Mouse (Mus musculus): Measurements from ENCODE around the gene Tmem238.
A peak's percentile ranks its signal among the peaks of the same experiment; 100 is the strongest.

Gene Tmem238

DNA sequence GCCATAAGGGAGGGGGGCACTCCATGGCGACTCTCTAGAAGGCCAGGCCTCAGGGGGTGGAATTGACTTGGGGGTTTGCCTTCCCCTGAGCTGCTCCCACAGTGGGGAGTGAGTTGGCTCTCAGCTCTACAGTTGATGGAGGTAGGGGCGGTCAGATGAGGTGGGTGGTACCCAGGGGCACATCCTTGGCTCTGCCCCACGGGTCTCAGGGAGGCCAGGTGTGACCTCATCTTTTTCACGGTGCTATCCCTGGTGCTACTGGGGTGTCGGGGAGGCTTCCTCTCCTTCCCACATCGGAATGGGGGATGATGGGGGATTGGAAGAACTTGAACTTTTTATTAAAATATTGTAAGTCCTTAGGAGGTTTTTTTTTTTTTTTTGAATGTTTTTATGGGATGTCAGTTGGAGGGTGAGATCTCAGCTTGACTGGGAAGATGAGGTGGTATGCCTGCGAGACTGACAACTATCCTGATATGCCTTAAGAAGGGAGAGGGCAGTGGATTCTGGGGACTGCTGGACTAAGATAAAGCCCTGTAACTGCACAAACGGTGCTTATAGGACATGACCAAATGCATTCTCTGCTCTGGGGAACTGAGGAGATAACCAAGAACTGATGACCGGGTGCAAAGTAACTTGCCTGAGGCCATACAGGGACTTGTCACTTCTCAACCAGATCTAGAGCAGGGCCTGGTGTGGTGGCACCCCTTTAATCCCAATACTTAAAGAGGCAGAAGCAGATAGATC is 42.1 kb downstream of the Tmem238 start:
- DNase-seq (ENCODE audit: low read depth, low spot score), result no peak

DNA sequence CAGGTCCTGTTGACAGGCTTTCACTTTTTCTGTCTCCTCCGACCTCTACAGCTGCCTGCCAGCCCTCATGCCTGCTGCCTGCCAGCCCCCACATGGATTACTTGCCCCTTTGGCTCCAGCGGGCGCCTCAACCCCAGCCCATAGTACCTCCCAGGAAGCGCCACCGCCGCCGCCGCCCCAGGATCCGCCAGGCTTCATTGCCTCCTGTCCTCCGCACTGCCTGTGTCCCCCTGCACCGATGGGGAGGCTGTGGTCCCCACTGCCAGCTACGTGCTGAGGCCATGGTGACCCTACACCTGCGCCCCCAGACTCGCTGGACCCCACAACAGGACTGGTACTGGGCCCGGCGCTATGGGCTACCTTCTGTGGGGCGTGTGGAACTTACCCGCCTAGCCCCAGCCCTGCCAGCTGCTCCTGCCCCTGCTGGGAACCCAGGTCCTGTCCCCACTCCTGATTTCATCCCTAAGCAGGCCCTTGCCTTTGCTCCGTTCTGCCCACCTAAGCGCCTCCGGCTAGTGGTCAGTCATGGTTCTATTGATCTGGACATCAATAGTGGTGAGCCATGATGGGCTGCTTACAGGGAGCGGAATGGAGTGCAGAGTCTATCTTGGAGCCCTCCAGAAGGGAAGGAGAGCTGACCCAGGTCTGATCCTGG is 43.0 kb downstream of the Tmem238 start:
- no peak for DNase-seq (ENCODE audit: low read depth, low spot score)

DNA sequence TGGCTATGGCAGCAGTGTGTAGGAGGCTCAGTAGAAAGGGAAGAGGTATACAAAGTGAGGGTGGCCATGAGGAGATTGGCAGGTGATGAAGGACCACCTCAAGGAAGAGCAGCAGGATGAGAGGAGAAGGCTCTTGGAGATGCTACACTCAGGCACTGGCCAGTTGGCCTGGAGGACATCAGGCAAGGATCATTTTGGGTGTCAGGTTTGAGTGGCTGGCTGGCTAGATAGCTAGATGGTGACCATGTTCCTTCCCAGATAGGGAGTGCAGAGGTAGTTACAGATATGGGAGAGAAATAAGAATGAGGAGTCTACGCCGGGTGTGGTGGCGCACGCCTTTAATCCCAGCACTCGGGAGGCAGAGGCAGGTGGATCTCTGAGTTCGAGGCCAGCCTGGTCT is 44.6 kb downstream of the Tmem238 start:
- no peak for DNase-seq (ENCODE audit: low read depth, low spot score)

DNA sequence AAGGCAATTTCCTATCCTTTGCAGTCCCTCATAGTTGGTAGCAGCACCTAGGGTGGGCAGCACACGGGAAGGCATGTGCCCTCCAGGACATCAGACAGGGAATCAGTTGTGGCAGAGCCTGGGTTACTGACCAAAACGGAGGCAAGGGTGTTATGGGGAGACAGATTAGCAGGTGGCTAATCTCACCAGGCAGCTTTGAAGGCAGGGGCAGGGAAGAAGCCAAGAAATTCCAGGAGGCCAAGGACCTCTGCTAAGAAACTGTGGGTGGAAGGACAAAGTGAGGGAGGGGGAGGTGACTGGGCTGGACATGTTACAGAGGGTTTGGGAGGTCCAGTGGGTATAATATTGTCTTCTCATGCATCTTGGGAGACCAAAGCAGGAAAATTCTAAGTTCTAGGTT is 46.1 kb downstream of the Tmem238 start:
- no peak for DNase-seq (ENCODE audit: low read depth, low spot score)

DNA sequence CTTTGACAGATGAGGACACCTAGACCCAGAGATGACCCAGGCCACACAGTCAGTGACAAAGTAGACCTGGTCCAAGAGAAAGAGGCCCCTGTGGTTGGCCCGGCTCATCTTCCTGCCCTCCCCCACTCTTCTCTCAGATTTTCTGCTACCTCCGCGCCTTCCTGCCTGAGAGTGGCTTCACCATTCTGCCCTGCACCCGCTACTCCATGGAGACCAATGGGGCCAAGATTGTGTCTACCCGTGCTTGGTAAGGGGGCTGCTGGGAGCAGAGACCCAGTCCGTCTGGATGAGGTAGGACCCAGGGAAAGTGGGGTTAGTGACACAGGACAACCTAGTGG is 47.0 kb downstream of the Tmem238 start:
- DNase-seq (ENCODE audit: low read depth, low spot score), result no peak

DNA sequence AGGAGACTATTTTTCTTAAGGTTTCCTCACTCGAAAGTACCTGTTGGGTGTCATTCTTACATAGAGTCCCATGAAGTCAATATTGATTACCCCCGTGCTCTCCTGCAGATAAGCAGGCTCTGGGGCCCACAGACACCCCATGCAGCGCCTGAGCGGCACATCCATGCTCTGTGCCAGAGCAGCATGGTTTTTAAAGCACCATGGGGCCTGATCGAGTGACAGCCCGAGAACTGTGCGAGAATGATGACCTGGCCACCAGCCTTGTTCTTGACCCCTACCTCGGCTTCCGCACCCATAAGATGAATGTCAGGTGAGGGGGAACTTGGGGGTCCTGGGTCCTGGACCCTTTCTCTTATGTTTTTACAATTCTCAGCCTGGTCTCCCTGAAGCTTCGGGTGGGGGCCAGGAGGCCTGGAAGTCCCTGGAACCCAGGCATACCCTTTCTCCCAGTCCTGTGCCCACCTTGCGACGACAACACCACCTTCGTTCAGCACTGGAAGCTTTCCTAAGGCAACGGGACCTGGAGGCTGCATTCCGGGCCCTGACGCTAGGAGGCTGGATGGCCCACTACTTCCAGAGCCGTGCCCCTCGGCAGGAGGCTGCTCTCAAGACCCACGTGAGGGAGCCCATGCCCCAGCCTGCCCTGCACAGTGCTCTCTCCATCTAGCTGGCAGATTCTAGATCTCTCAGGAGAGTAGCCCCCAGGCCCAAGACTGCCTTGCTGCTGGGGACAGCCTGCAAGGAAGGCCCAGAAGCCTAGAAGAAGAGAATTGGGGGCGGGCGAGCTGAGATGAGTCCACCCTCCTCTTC is 47.6 kb downstream of the Tmem238 start:
- DNase-seq (ENCODE audit: low read depth, low spot score), result peak; percentile 40

DNA sequence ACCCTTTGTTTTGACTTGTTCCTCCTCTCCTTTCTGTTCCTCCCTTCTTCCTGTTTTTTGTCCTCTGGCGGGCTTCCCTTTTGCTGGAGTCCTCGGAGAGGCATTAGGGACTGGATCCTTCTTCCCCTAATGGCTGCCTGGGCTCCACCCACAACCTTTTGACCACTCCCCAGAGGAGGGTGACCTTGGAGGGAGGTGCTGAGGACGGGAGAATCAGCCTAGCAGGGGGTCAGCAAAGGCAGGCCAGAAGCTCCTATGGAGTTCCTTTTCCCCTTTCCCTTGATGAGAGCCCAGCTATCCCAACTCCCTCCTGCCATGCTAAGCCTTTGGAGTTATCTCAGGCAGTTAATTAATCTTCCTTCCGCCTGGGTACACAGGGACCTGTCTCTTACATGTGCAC is 48.3 kb downstream of the Tmem238 start:
- peak; percentile 94 for DNase-seq (ENCODE audit: low read depth, low spot score)

DNA sequence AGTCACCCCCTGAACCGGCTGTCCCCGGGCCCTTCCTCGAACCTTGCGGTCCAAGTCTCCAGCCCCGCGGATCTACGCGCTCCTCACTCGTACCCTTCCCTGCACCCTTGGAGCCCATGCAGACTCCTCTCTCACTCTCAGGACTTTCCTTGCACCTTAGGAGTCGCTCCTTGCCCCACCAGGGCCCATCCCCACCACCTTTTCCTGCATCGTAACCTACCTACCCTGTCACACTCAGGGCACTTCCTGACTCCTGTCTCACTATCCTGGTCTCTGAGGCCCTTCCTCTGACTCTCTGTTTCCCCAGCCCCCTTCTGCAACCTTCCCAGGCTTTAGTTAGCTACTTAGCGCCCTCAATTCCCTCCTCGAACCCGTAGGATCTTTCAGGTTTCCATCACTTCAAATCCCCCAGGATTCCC is 49.1 kb downstream of the Tmem238 start:
- peak; percentile 56 for DNase-seq (ENCODE audit: low read depth, low spot score)

DNA sequence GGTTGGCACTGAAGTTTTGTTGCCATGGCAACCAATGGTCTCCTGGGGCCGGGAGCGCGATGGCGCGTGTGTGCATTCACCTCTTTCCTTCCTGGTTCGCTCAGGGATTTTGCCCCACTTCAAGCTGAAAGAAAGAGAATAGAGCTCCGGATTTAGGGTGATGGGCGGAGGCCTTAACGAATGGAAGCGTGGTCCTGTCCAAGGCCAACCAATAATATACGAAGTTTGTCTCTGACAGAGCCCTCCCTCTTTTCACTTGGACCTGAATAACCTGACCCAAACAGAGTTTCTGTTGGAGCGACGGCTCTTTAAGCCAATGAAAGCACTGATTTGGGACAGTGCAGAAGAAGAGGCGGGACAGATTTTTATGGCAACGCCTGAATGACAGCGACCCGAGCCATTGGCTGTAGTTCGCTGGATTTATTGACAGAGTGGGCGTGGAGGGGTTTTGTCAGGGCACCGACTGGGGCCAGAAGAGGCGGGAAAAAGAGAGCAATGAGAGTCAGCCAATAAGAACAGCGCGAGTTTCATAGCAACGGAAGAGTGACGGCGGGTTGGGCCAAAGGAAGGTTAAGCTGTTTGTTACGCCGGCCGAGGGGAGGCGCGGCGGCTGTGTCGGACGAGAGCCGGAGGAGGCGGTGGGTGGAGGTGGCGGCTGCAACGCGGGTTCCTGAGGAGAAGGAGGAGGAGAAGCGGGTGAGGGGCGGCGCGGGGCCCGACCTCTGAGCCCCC is 49.7 kb downstream of the Tmem238 start, which contains the start of gene Kmt5c:
Gene Kmt5c, plus strand, starts transcription at position 572 of the 732 bp plus-strand sequence.
- DNase-seq (ENCODE audit: low read depth, low spot score), result peak; percentile 100

DNA sequence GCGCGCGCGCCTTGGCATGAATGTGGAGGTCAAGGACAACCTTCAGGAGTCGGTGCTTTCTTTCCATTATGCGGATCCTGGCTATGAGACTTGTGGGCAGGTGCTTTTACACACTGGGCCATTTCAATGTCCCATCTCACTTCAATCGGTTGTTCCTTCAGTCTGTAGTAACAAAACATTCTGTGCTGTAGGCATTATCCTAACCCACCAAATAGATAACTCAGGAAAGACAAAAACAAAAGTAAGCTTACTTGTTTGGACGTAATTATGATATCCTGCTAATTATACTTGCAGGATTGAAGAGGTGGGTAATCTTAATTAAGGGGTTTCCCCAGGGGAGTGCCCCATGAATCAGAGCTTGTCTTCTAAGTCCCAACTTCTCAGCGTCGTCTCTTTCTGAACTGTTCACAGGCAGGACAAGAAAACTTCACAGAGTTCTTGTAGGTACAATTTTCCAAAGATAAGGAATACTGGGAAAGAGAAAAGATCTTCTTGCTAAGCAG is 50.4 kb downstream of the Tmem238 start:
- no peak for DNase-seq (ENCODE audit: low read depth, low spot score)
